Mouse (Mus musculus) adrenal gland, adult 18-20 months (tissue): ENCODE measurements around the gene Nsf. TPM values are rescaled to one million over a fixed set of nuclear protein-coding genes. Genes with fewer than 3 reads are reported as not detected.

Source experiments
- DNase-seq, 2 experiments: peaks; one replicate each; pipeline ENCODE4 v3.0.0; 2021 to 2022; ENCODE audit warnings: low spot score in 2 of 2
- total RNA-seq, 2 experiments: library from RNA; stranded (reverse); gene quantifications; 1 replicate in 1 of 2; 2 replicates in 1 of 2; pipeline ENCODE4 v1.2.3; 2021

The Nsf gene
- total RNA-seq, 2 experiments from 2014 or later = 154 to 197 TPM

- no peak for DNase-seq
These were observed 11.1 kb downstream of the Nsf start for GRCm38 (mm10) chr11:103942740-103943139.

GRCm38 (mm10) chr11:103941351-103941750, 12.5 kb downstream of the Nsf start:
- DNase-seq = no peak

GRCm38 (mm10) chr11:103940887-103941286, 13.0 kb downstream of the Nsf start:
- DNase-seq = no peak

- DNase-seq = no peak
These were observed 15.7 kb downstream of the Nsf start for GRCm38 (mm10) chr11:103937976-103938728.

GRCm38 (mm10) chr11:103937451-103937850, 16.4 kb downstream of the Nsf start:
- DNase-seq = no peak

- DNase-seq = no peak
These were observed 18.1 kb downstream of the Nsf start for GRCm38 (mm10) chr11:103935717-103936116.

GRCm38 (mm10) chr11:103933886-103934285, 20.0 kb downstream of the Nsf start:
- no peak for DNase-seq

GRCm38 (mm10) chr11:103923957-103924356, 29.9 kb downstream of the Nsf start:
- DNase-seq = no peak

- no peak for DNase-seq
These were observed 30.6 kb downstream of the Nsf start for GRCm38 (mm10) chr11:103923272-103923671.

- DNase-seq = no peak
These were observed 31.0 kb downstream of the Nsf start for GRCm38 (mm10) chr11:103922812-103923211.

- peak; percentile 50 to 55 for DNase-seq
These were observed 33.2 kb downstream of the Nsf start for GRCm38 (mm10) chr11:103920665-103921064.

- DNase-seq = no peak
These were observed 37.0 kb downstream of the Nsf start for GRCm38 (mm10) chr11:103916807-103917206.

GRCm38 (mm10) chr11:103915686-103916085, 38.2 kb downstream of the Nsf start:
- no peak for DNase-seq

GRCm38 (mm10) chr11:103910993-103911585, 42.8 kb downstream of the Nsf start:
- no peak for DNase-seq

- DNase-seq = no peak
These were observed 43.3 kb downstream of the Nsf start for GRCm38 (mm10) chr11:103910531-103910930.

- no peak for DNase-seq
These were observed 44.0 kb downstream of the Nsf start for GRCm38 (mm10) chr11:103909809-103910208.

- DNase-seq = no peak
These were observed 44.5 kb downstream of the Nsf start for GRCm38 (mm10) chr11:103909396-103909795.

GRCm38 (mm10) chr11:103906051-103906719, 47.7 kb downstream of the Nsf start:
- DNase-seq = no peak

- no peak for DNase-seq
These were observed 48.4 kb downstream of the Nsf start for GRCm38 (mm10) chr11:103905506-103905905.

GRCm38 (mm10) chr11:103901581-103901966, 52.3 kb downstream of the Nsf start:
- no peak for DNase-seq

GRCm38 (mm10) chr11:103900803-103901580, 52.9 kb downstream of the Nsf start:
- no peak for DNase-seq
